Comparison of ENCODE assay signal across 26 mouse cellular contexts in the genomic region with DNA sequence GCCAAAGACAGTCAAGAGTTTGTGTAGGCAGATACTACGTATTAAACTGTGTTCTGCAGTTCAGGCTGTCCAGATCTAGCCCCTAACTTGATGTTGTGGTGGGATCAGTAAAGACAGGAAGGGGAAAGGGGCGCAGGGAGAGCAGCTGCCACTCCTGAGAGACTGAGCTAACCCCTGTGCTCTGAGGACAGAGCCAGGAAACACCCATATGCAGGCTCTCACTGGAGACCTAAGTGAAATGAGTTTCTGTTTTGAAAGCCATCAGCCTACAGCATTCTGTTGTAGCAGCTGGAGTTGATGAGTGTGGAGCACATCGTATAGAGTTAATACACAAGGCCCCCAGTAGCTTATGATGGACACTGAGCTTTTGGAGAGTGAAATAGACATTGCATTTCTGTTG.
DNase-seq lines count a peak whose midpoint lies in the region; ATAC-seq lines count a peak whose summit lies in the region.
"Had no signal": no experiment of that assay in that cellular context is flagged by ENCODE, and none has a peak within 500 bp of the region (broad histone marks: within the 10 kb centered on the region; RNA-seq: fewer than 3 reads in every experiment).

No protein-coding gene starts in this region.

- peak overlapping the region; percentile 44; the same call in 1 of the 2 replicates for H3K27ac ChIP-seq in hindbrain, embryonic 13.5 days
- no peak overlapping the region for H3K27ac ChIP-seq in hindbrain, embryonic 10.5 days
- H3K27ac ChIP-seq: embryonic facial prominence, embryonic 13.5 days; forebrain, embryonic 10.5 days; forebrain, embryonic 15.5 days; heart, embryonic 13.5 days; hindbrain, embryonic 15.5 days; layer of hippocampus, adult 2 months; left cerebral cortex, adult 2 months; limb, embryonic 12.5 days; liver, embryonic 13.5 days; macrophage had no signal

- 79% methylated on average over 3 of the region's 3 CpGs for WGBS in hindbrain, embryonic 13.5 days
- 83% methylated on average over 3 of the region's 3 CpGs for WGBS in hindbrain, embryonic 10.5 days

- no peak for DNase-seq in hindbrain, embryonic 10.5 days (ENCODE audit: low spot score)
- DNase-seq in thymus, postnatal 0 days (ENCODE audit: low spot score): peak; percentile 51
- no peak for DNase-seq in thymus, postnatal 10 days (ENCODE audit: low spot score in 2 of 2)
- DNase-seq in thymus, postnatal 14 days: peak; percentile 50
- DNase-seq in spleen, postnatal 36 days (ENCODE audit: low spot score in 2 of 2): no peak
- DNase-seq in right cerebral cortex, postnatal 14 days: no peak
- DNase-seq: adrenal gland, postnatal 25 days; cerebellum, adult 11-12 months; cerebellum, adult 9-11 months; heart, postnatal 14 days; kidney, adult 18-20 months; kidney, postnatal 36 days; liver, embryonic 13.5 days; lung, adult 2 months; lung, postnatal 10 days had no signal

- H3K9me3 ChIP-seq in hindbrain, embryonic 13.5 days: no peaks in the 10 kb centered on the region
- no peaks in the 10 kb centered on the region for H3K9me3 ChIP-seq in hindbrain, embryonic 10.5 days
- H3K9me3 ChIP-seq: embryonic facial prominence, embryonic 13.5 days; forebrain, embryonic 10.5 days; forebrain, embryonic 15.5 days; heart, embryonic 13.5 days; hindbrain, embryonic 15.5 days; limb, embryonic 12.5 days; liver, embryonic 13.5 days had no signal

- no peaks in the 10 kb centered on the region for H3K36me3 ChIP-seq in hindbrain, embryonic 13.5 days
- H3K36me3 ChIP-seq in hindbrain, embryonic 10.5 days: no peaks in the 10 kb centered on the region
- H3K36me3 ChIP-seq: embryonic facial prominence, embryonic 13.5 days; forebrain, embryonic 15.5 days; heart, embryonic 13.5 days; hindbrain, embryonic 15.5 days; limb, embryonic 12.5 days; liver, embryonic 13.5 days had no signal

- no peak overlapping the region for H3K4me3 ChIP-seq in hindbrain, embryonic 13.5 days
- no peak overlapping the region for H3K4me3 ChIP-seq in hindbrain, embryonic 10.5 days
- H3K4me3 ChIP-seq: embryonic facial prominence, embryonic 13.5 days; forebrain, embryonic 10.5 days; forebrain, embryonic 15.5 days; heart, embryonic 13.5 days; hindbrain, embryonic 15.5 days; layer of hippocampus, adult 2 months; left cerebral cortex, adult 2 months; limb, embryonic 12.5 days; liver, embryonic 13.5 days had no signal

- no peak for ATAC-seq in hindbrain, embryonic 13.5 days (ENCODE audit: low FRiP score)
- ATAC-seq: forebrain, embryonic 15.5 days had no signal

- H3K27me3 ChIP-seq in hindbrain, embryonic 13.5 days: no peaks in the 10 kb centered on the region
- no peaks in the 10 kb centered on the region for H3K27me3 ChIP-seq in hindbrain, embryonic 10.5 days (ENCODE audit: insufficient read depth, poor library complexity, severe bottlenecking)
- H3K27me3 ChIP-seq: embryonic facial prominence, embryonic 13.5 days; forebrain, embryonic 15.5 days; heart, embryonic 13.5 days; hindbrain, embryonic 15.5 days; limb, embryonic 12.5 days; liver, embryonic 13.5 days had no signal

- no peak overlapping the region for H3K4me2 ChIP-seq in hindbrain, embryonic 13.5 days
- H3K4me2 ChIP-seq: embryonic facial prominence, embryonic 13.5 days; forebrain, embryonic 15.5 days; heart, embryonic 13.5 days; hindbrain, embryonic 15.5 days; limb, embryonic 12.5 days; liver, embryonic 13.5 days; midbrain, embryonic 11.5 days had no signal

- no peak overlapping the region for H3K9ac ChIP-seq in hindbrain, embryonic 13.5 days
- H3K9ac ChIP-seq: embryonic facial prominence, embryonic 13.5 days; forebrain, embryonic 15.5 days; heart, embryonic 13.5 days; hindbrain, embryonic 15.5 days; limb, embryonic 12.5 days; liver, embryonic 13.5 days had no signal

- H3K4me1 ChIP-seq in hindbrain, embryonic 13.5 days (replicated peaks): peaks cover 41% of the 10 kb centered on the region
- H3K4me1 ChIP-seq in hindbrain, embryonic 10.5 days (replicated peaks): peaks cover 33% of the 10 kb centered on the region

Comparison
In these comparisons a context has a peak if more than half of its experiments do, and no peak if none do; other contexts are left out.
1. DNase-seq: peak in thymus, postnatal 0 days (single experiment) and thymus, postnatal 14 days (single experiment); none in hindbrain, embryonic 10.5 days (single experiment), thymus, postnatal 10 days (0 of 2), spleen, postnatal 36 days (0 of 2) and right cerebral cortex, postnatal 14 days (single experiment).